Mouse (Mus musculus) kidney, postnatal 36 days (tissue): ENCODE measurements at regions not wholly inside any gene's neighbourhood (a gene's known extent, or its start where the extent isn't known, plus 50 kb on each side); places are given as distances from the start of the nearest gene placed in this dataset.

Experiments used
- DNase-seq, 2 experiments: peaks; one replicate each; pipeline ENCODE4 v3.0.0; 2021 to 2022; ENCODE audit warnings: mixed read lengths in 2 of 2

DNA sequence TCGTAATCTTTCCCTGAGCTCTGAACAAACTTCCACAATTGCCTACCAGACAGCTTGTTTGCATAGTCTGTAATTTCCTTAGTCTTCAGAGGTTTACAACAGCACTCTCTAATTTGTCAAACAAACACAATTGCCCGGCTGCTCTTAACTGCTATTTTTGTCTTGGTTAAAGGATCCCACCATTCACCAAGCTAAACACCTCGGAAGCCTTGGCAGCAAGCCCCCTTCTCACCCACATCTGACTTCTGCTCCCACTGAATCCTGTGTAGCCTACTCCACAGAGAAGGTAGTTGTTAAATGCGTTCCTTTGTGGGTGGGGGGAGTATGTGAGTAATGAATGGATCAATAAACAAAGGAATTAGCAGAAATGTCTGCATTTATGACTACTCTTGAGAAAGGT is 59.8 kb upstream of the Rspo3 start:
- no peak for DNase-seq

- no peak for DNase-seq
Measured at GRCm38 (mm10) chr10:29594969-29595368, 59.3 kb upstream of the Rspo3 start.

GRCm38 (mm10) chr10:29592906-29593305 is 57.2 kb upstream of the Rspo3 start:
- DNase-seq = no peak

- no peak for DNase-seq
Measured at GRCm38 (mm10) chr10:29590187-29590586, 54.5 kb upstream of the Rspo3 start.

DNA sequence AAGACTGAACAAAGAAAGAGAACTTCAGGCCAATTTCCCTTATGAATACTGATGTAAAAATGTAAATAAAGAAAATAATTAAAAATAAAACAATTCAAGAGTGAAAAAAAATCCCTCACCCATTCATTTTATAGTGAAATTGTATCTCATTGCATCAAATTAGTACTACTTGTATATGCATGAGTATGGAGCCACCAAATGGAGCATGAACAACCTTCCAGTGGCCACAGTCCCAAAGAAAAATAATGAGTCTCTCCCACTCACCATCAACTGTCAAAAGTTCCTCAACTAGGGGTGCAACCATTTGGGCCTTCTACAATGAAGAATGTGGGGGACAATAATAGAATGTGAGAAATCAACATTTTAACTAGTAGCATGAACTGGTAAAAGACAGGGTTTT is 54.1 kb upstream of the Rspo3 start:
- no peak for DNase-seq
